Mouse (Mus musculus): ENCODE measurements around the gene Ddx21. TPM values are rescaled to one million over a fixed set of nuclear protein-coding genes. Genes with fewer than 3 reads are reported as not detected.
"Not testable (repeated sequence)": the region's sequence is repeated elsewhere in the genome, so short reads cannot be mapped to it uniquely, and the experiment has no call there.

Ddx21 gene
- total RNA-seq (2021), result 10 to 100 TPM; 24.8 to 30.5 TPM
- long read RNA-seq, experiment 1, full-length matches to known transcripts, result 12 of 18 reads
- long read RNA-seq, experiment 1, partial matches to known transcripts, result 5 of 18 reads
- long read RNA-seq, experiment 1, other reads (novel, unspliced or antisense), result 1 of 18 reads
- long read RNA-seq, experiment 2, full-length matches to known transcripts, result 6 of 12 reads
- long read RNA-seq, experiment 2, partial matches to known transcripts, result 4 of 12 reads
- long read RNA-seq, experiment 2, other reads (novel, unspliced or antisense), result 2 of 12 reads

DNA sequence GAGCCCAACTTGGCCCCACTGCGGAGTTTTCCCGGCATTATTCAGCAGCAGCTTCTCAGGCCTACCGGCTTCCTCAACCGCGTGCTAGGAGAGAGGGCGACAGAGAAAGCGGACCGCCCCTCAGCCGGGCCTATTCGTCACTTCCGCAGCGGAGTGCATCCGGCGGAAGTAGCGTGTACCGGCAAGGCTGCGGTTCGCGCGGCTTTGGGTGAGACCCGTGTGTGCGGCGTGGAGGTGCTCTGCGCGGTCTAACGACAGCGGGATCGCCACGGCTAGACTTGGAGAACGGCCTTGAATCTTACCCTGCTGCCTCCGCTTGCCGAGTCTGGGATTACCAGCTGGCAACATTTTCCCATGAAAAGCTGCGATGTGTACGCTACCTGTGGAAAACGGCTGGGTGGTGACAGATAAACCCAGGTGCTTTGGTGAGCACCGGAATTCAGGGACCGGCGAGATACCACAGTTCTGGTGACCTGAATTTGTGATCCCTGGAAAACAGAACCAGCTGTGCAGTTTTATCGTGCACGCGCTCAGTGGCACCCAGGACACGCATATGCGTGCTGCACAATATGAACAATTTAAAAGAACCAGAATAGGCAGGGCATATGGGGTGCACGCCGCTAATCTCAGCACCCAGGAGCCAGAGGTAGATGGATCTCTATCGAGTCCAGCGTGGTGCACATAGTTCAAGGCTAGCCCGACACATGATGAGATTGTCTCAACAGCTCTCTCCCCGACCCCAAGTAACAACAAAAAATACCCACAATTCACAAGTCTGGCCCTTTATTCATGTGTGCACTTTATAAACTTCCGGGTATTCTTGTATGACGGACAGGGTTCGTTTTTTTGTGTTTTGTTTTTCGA is at the start of gene Ddx21:
Gene Ddx21 (minus strand): TSS at position 105 of the 864 bp plus-strand sequence.
- peak; percentile 86 to 95 for DNase-seq
- intact Hi-C loops (cut with DNase I), result loop anchor here (5.0 kb wide), 1 partner anchor 50 kb away; the partner anchor contains the start of gene Ddx50

DNA sequence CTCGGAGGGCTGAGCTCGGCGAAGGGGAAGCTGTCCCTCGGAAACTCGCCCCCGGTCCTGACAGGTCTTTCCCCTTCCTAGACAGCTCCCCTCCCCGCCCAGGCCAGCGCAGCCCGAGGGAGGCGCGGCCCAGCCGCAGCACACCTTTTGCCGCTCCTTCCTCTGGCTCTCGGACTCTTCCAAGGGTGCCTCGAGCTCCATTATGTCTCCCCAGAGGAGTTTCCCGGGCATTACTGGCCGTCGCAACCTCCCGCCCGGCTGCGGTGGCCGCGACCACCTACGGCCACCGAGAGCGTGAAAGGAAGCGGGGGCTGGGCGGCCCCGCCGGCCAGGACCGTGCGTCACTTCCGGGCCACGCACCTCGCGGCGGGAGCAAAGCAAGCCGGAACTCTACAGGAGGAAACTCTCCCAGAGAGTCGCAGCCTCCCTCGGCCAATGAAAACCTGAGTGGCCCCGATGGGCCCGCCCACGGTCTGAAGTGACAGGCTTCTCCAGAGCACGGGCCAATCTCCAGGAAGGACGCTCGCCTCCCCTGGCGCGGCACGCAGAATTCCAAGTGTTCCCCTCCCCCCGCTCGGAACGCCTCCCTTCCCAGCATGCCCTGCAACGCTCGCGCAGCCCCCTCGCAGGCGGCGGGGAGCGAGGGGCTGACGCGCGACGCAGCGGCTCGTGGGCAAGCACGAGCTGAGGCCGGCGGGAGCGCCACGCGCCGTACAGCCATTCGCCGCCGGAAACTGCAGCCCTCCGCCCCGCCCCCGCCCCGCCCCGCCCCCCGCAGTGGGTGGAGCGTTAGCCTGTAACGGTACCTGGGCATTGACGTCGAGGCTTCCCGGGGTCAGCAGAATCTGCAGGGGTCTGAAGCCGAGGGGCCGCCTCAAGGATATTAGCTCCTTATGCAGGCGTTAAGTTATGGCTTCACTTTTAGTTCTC is 49.1 kb upstream of the Ddx21 start, which contains the start of gene Ddx50:
Gene Ddx50 (minus strand): TSS at position 338 of the 930 bp plus-strand sequence.
- peak; percentile 98 to 99 for DNase-seq
- intact Hi-C loops (cut with DNase I), result loop anchor here (2.0 to 5.0 kb wide), 2 partner anchors 14 to 49 kb away; partner anchors contain the start of gene Ddx21

DNA sequence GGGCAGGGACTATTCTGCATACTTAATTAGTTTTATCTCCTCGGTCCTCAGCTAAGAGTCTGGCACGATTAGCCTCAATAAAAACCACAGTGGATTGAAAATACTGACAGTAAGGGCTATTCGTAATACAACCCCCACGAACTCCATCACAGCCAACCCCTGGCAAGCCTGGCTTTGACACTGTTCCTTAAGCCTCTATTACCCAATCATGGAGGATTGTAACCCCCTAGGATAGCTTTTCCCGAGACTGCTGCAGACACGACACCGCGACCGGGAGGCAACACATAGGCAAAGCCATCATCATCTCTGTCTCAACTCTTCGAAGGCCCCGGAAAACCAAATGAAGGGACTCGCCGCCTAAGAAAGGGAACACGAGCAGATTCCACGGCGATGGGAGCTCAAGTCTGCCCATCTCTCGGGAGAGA is 48.3 kb upstream of the Ddx21 start:
- no peak for DNase-seq
- intact Hi-C loops (cut with DNase I), result loop anchor here (2.0 to 5.0 kb wide), 2 partner anchors 14 to 48 kb away; partner anchors contain the start of gene Ddx21

DNA sequence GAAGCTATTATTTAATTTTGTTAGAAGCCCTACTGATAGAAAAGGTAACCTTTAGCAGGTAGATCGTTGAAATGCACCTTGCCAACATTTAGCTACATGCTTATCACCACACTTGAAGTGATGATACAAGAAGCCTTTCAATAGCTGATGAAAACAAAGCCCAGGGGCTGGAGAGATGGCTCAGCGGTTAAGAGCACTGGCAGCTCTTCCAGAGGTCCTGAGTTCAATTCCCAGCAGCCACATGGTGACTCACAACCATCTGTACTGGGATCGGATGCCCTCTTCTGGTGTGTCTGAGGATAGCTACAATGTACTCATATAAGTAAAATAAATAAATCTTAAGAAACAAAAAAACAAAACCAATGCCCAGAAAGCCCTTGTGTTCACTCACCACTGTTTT is 2.1 kb upstream of the Ddx21 start:
- DNase-seq, result no peak
- intact Hi-C loops (cut with DNase I), result loop anchor here (5.0 kb wide), 1 partner anchor 48 kb away; the partner anchor contains the start of gene Ddx50

DNA sequence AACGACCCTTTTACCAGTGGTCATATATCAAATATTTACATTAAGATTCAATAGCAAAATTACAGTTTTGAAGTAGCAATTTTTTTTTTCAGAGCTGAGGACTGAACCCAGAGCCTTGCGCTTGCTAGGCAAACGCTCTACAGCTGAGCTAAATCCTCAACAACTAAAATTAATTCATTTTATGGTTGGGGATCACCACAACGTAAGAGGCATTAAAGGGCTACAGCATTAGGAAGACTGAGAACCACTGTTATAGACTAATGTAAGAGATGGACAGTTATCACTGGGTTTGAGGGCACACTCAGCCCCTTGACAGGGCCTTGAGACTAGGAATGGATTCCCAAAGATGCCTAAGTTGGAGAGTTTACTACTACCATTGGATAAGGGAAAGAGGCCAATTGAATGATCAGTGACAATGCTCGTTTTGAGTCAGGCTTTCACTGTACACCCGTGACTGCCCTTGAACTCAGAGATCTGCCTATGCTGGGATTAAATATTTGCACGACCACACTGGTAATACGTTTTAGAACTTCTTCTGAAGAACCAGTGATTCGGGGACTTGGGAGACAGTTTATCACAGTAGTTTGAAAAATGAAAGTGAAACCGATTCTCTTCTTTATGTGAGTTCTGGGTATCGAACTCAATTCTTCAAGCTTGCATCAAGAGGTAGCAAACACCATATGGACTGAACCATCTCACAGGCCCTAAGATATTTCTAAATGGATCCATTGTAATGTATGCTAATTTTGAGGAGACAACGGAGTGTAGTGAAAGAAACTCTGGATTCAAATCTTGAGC is 1.4 kb upstream of the Ddx21 start:
- DNase-seq, result no peak
- intact Hi-C loops (cut with DNase I), result loop anchor here (5.0 kb wide), 1 partner anchor 49 kb away; the partner anchor contains the start of gene Ddx50

DNA sequence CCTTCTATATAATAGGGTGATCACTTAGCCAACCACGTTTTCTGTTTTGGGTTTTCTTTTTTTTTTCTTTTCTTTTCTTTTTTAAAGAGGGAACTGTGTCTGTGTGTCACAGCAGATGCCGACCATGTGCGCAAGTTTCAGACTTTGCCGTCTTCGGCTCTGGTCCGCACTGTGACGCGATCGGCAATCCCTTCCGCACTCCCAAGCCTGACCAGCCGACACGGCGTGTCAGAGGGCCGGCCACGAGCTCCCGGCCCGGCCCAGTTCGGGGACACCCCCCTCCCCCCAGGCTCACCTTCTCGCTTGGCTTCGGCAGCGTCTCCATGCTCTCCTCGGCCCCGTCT is 276 bp downstream of the Ddx21 start:
- DNase-seq, result no peak
- intact Hi-C loops (cut with DNase I), result loop anchor here (5.0 kb wide), 1 partner anchor 50 kb away; the partner anchor contains the start of gene Ddx50

DNA sequence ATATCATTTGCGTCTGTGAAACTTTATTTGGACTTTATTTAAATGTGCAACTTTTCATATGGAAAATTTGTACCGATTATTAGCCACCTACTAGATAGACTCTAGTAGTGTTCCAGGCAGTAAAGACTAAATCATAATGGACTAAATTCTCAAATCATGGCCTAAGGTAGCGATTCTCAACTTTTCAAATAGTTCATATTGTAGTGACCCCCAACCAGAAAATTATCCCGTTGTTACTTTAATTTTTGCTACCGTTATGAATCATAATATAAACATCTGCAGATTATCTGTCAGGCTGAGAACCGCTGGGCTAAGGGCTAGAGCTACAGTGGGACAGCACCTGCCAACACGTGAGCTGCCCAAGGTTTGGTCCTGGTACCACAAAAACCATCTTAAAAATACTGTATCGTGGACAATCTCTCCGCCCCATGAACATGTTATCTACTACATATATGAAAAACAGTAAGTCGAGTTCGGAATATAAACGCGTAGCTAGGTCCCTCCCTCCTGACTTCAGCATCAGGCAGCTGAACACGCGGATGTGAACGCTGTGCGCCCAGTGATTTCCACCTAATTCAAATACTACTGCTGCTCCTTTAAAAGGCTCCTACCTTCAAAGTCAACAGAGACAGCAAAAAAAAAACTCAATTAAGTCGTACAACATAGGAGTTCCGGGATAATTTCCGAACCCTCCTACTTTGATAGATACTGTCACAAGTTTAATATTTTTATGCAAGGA is 859 bp downstream of the Ddx21 start:
- DNase-seq, result no peak
- intact Hi-C loops (cut with DNase I), result loop anchor here (5.0 kb wide), 1 partner anchor 51 kb away; the partner anchor contains the start of gene Ddx50

DNA sequence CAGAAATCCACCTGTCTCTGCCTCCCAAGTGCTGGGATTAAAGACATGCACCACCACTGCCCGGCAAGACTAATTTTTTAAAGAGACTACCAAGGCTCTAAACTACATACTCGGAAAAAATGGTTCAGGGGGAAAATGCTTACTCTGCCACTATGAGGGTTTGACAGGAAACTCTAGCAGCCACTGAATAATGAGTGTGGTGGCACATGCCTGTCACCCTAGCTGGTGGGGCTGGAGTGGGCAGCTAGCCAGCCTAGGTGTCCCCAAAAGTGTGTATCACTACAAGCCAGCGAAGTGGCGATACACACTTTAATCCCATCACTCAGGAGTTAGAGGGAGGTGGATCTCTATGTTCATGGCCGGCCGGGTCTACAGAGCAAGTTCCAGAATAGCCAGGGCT is 2.0 kb downstream of the Ddx21 start:
- no peak for DNase-seq
- intact Hi-C loops (cut with DNase I), result loop anchor here (5.0 kb wide), 1 partner anchor 52 kb away; the partner anchor contains the start of gene Ddx50

DNA sequence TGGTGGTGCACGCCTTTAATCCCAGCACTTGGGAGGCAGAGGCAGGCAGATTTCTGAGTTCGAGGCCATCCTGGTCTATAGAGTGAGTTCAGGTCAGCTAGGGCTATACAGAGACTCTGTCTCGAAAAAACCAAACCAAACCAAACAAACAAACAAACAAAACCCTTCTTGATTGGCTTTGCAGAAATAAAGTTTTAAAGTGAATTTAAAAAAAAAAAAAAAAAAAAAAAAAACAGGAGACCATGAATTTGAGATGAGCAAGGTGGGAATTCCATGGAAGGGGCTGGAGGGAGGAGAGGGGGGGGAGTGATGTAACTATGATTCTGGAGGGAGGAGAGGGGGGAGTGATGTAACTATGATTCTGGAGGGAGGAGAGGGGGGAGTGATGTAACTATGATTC is 2.8 kb downstream of the Ddx21 start:
- intact Hi-C loops (cut with DNase I), result not testable (repeated sequence)

DNA sequence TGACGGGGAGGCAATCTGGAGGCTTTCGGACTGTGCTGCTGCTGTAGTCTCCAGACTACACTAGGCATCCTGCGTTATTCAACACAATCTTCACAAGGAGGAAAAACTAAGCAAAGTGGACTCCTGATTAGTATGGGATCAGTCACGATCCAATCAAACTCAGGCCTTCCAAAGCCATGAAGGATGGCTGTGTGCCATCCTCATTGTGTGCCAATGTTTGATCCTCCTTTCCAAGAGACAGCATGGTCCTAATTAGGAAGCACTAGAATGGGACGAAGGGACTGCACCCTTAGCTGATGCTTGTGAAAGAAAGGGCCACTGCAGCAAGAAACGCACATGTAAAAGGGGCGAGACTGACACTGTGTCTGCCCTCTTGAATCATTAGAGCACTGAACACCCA is 9.6 kb downstream of the Ddx21 start:
- intact Hi-C loops (cut with DNase I), result loop anchor here (5.0 kb wide), 1 partner anchor 90 kb away; no protein-coding TSS in a partner anchor
- no peak for DNase-seq

More for the DNA sequence above, 2.8 kb downstream of the Ddx21 start:
- not testable (repeated sequence) for DNase-seq

DNA sequence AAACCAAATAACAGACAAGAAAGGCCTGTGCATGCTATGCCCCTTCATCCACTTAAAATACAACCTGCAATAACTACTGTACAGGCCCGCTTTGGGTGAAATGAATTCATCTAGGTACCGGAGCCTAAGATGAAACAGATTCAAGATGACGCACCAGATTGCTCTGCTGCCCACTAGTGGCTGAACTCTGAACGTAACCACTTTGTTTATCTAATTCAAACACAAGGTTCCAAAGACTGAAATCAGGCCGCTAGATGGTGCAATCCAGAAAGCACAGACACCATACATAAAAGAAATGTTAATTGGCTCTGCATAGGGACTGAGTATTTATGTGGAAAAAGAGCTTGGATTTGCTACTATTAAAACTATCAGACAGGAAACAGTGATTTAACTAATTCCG is 11.9 kb downstream of the Ddx21 start:
- intact Hi-C loops (cut with DNase I), result loop anchor here (5.0 kb wide), 1 partner anchor 92 kb away; no protein-coding TSS in a partner anchor
- peak; percentile 83 to 91 for DNase-seq

DNA sequence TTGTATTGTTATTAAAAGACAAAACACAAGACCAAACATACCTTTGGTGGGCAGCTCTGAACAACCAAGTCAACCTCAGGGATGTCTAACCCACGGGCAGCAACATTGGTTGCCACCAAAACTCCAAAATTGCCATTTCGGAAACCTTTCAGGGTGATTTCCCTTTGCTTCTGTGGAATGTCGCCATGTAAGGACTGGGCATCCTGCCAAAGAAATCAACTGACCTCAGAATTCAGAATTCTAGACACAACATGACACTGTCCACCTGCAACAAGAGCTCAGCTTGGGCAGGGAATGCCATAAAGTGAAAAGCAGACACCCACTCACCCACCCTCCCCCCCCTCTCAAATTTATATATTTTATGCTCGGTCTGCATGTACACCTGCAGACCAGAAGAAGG is 13.5 kb downstream of the Ddx21 start:
- intact Hi-C loops (cut with DNase I), result no loop called here
- DNase-seq, result peak in 1 of 2 experiments; percentile 41

DNA sequence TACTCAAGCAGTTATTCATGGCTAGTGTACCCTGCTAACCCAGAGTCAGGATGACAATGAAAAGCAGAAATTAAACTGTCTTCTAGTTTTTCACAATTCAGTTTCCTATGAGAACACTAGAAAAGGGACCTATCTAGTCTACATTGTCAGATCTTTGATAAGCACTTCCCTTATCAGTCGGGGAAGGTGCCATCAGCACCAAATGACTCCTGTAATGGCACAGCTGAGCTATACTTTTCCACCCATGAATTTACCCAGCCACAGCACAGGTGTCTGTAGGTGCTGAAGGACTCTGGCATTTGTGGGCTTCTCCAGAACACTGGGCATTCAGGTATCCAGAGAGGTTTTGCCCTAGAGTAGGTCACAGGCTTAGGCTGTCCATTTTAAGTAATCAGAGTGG is 18.8 kb downstream of the Ddx21 start:
- DNase-seq, result no peak
- intact Hi-C loops (cut with DNase I), result no loop called here

DNA sequence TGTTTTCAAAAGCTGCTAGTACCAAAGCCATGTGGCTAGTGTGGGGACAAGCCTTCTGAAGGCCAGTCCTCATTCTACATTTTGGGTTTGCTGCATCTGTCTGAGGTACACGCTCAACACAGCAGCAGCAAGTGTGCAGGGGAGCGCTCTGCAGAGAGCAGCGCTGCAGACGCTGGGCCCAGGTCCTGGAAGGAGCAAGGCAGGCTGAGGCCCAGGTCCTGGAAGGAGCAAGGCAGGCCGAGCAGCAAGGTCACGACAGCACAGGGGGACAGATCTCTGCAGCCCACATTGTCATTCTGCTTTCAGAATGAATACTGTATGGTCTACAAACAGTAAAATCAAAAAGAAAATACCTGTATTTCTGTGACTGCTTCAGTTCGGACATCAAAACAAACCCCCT is 19.4 kb downstream of the Ddx21 start:
- intact Hi-C loops (cut with DNase I), result no loop called here
- no peak for DNase-seq

DNA sequence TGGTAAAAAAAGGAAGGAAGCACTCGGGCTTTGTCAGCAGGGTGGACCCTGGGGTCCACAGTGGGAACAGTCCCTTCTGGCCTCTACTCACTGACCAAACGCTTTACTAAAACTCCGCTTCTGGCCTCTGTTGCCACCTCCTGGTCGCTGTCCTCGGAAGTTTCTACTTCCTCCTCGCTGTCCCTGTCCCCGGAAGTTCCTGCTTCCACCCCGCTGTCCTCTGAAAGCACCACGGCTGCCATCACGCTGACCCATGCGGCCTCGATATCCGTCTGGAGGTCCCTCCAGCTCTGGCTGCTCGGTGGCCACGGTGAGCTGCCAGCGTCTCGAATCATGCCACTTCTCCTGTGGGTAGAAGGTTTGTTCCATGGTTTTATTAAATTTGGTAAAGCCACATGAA is 19.8 kb downstream of the Ddx21 start:
- intact Hi-C loops (cut with DNase I), result no loop called here
- DNase-seq, result no peak

DNA sequence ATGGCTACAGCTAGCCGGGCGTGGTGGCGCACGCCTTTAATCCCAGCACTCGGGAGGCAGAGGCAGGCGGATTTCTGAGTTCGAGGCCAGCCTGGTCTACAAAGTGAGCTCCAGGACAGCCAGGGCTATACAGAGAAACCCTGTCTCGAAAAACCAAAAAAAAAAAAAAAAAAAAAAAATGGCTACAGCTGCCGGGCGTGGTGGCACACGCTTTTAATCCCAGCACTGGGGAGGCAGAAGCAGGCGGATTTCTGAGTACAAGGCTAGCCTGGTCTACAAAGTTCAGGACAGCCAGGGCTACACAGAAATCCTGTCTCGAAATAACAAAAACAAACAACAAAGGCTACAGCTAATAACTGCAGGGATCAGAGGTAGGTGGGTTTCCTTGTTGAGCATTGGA is 23.0 kb downstream of the Ddx21 start:
- intact Hi-C loops (cut with DNase I); DNase-seq: not testable (repeated sequence)

DNA sequence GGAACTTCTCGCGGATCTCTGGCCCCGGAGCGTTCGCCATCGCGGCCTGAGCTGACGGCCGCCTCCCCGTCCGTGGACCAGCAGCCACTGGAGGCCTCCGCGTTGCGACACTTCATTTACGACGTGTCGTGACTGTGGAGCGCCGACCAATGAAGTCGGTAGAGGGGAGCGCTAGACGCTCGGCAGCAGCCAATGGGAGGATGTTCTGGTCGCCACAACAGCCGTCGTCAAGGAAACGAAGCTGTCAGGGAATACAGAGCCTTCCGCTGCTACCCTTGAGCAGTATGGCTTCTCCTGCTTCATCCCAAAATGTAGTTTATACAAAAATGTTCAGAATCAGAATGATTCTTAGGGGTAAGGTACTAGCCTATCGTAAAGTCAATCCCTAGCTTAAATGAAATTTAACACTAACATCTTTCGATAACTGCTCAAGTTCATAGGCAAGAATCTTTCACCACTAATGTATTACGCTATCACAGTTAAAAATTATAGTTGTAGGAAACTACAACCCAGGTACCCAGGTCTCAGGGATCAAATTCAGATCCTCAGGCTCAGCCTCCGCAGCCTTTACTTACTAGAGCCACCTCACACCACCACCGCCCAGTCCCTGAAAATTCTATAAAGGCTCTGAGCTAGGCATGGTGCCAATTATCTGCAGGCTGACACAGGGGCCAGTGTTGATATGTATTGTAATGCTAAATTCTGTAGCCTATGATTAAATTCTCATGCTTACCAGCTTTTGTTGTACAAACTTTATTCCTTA is 23.6 kb downstream of the Ddx21 start, which contains the start of gene Kif1bp:
Gene Kif1bp (minus strand): TSS at position 120 of the 763 bp plus-strand sequence.
- intact Hi-C loops (cut with DNase I), result no loop called here

More for the DNA sequence above, 23.6 kb downstream of the Ddx21 start, which contains the start of gene Kif1bp:
- peak; percentile 94 to 98 for DNase-seq
